Mouse (Mus musculus) midbrain, embryonic 15.5 days (tissue): ENCODE data around the gene Kiz. TPM values are rescaled to one million over a fixed set of nuclear protein-coding genes. Genes with fewer than 3 reads are reported as not detected.

ENCODE experiments used
- polyA plus RNA-seq: library from polyadenylated mRNA; unstranded; fragments of >200 nt; fragmentation: Nextera tagmentation; extraction: Ambion mirVana; gene quantifications from 2 replicates; pipeline ENCODE4 v1.2.1, GENCODE M21; 2015

Kiz gene
- polyA plus RNA-seq, 1 experiment from 2014 or later: 28.2 TPM

Other genes starting within 250 kb of the Kiz start
- 67.4 and 73.3 TPM in 2 replicates for gene Xrn2, start 157.1 kb downstream of the Kiz start, polyA plus RNA-seq
- gene Nkx2-4, start 229.6 kb downstream of the Kiz start, polyA plus RNA-seq: 2.4 and 3.8 TPM in 2 replicates